Mouse (Mus musculus) macrophage (primary cell): ENCODE measurements around the gene Ndufv3. TPM values are rescaled to one million over a fixed set of nuclear protein-coding genes. Genes with fewer than 3 reads are reported as not detected.

Source experiments
- H3K27ac ChIP-seq: fragments of 350-480 bp; formaldehyde crosslinking; 2 replicates; pipeline ENCODE4 v1.9.0; 2021
- H3K36me3 ChIP-seq: fragments of 350-480 bp; formaldehyde crosslinking; 2 replicates; pipeline ENCODE4 v1.9.0; 2021; ENCODE audit errors: inconsistent target
- H3K4me3 ChIP-seq: fragments of 350-480 bp; formaldehyde crosslinking; 2 replicates; pipeline ENCODE4 v1.9.0; 2021; ENCODE audit errors: inconsistent target
- H3K79me2 ChIP-seq: fragments of 350-480 bp; formaldehyde crosslinking; 2 replicates; pipeline ENCODE4 v1.9.0; 2021; ENCODE audit errors: inconsistent target
- WGBS: methylation state at CpG from one replicate; pipeline ENCODE4 v1.1.7; 2026; ENCODE audit warnings: inconsistent platforms; ENCODE audit not compliant: missing documents; 5-methylcytosine and 5-hydroxymethylcytosine counted together
- polyA plus RNA-seq: library from polyadenylated mRNA; stranded (reverse); fragments of 250-400 nt; gene quantifications from 3 replicates; pipeline ENCODE4 v1.2.4, GENCODE M21; 2018; ENCODE audit warnings: inconsistent platforms
- total RNA-seq, 78 experiments: library from RNA; depleted of rRNA; stranded (reverse); fragments of 250-400 nt; gene quantifications; 1 replicate in 9 of 78; 2 replicates in 24 of 78; 3 replicates in 43 of 78; 4 replicates in 2 of 78; pipeline ENCODE4 v1.2.4; 2018; ENCODE audit warnings: inconsistent platforms in 56 of 78

Ndufv3 gene
- 10 to 100 TPM in 16 of 26 experiments, 1 to 10 TPM in 10; 1.2 to 61.4 (median 13.9) TPM for total RNA-seq (2018; cell fraction: chromatin; rRNA removed)
- 100 to 1,000 TPM; 107 to 223 (median 149) TPM for total RNA-seq (2018; cell fraction: cytosol; rRNA removed)
- 10 to 100 TPM in 25 of 26 experiments, 1 to 10 TPM in 1; 9.7 to 46.9 (median 21.3) TPM for total RNA-seq (2018; cell fraction: nucleus; rRNA removed)
- polyA plus RNA-seq = 192 to 199 TPM (median 195 TPM) in 3 replicates

DNA sequence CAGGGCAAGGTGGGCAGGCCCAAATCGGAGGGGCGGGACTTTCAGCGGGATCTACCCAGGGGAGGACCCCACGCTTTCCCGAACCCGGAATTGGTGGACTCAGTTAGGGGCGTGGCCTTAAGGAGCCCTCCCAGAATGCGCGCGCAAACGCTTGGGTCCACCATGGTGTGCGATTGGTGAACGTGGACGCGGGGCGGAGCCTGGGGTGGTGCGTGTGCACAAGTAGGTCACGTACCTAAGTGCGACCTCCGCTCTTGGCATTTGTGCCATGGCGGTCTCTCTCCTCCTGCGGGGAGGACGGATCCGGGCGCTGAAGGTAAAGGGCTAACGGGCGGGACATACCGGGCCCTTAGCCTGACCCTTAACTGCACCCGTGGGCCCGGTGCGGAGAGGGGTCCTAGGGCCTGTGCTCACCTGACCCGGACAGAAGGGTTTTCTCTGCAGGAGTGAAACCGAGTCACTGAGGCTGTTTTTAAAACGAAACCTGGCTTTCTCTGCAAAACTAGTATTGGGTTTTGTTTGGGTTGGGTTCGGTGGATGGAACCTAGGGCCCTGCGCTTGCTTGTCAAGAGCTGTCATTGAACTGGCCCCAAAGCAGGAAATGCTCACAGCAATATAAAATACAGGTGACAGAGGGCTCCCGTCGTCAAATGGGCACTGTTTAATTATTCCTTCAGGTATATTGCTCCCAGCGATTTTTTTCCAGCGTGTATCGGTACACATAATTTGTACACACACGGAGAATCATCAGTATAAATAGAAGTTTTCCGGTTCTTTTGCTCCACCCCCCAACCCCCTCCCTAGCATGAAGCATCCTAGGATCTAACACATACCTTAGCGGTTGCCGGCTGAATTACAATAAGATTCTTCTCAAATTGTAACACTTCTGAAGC is at the start of gene Ndufv3, which contains the start of gene Wdr4:
TSS of gene Ndufv3 (plus strand) at position 170 of the 893 bp plus-strand sequence.
TSS of gene Wdr4 (minus strand) at position 35 of the 893 bp plus-strand sequence.
- Histone ChIP-seq H3K36me3 (peaks cover 11% of the 10 kb centered on the region), H3K79me2 (peaks cover 52% of the 10 kb centered on the region), H3K27ac (peak within 1 kb of the TSS; percentile 74), H3K4me3 (peak within 1 kb of the TSS; percentile 98)
- WGBS = under 1% methylated on average over 45 of the region's 45 CpGs

DNA sequence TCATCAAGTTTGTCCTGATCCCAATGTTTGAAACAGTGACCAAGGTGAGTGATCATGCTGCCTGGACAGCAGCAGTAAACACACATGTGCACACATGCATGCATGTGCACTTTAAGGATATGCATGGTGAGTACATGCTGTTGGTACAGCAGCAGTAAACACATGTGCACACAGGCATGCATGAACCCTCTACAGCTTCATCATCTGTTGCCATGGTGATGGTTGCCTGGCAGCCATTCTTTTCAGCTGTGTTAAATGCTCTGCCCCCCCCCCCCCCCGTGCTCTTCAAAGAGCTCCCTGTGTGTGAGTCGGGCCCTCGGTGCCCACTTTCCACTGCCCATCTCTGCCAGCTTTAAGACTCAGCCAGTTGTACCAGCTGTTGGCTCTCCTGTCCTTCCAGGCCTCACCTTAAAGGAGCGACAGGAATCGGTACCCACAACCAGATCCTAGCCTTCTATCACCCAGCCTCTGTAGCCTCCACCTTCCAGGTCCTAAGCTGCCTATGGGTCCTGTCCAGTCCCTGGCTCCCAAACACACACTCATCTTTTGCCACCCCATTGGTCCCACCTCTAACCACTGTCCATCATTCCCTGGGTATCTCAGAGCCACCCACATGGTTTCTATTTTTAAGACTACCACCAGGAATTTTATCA is 49.0 kb upstream of the Ndufv3 start:
- Histone ChIP-seq H3K4me3 (no peak overlapping the region), H3K79me2 (no peaks in the 10 kb centered on the region), H3K27ac (no peak overlapping the region), H3K36me3 (no peaks in the 10 kb centered on the region)
- 91% methylated on average over 5 of the region's 5 CpGs for WGBS

DNA sequence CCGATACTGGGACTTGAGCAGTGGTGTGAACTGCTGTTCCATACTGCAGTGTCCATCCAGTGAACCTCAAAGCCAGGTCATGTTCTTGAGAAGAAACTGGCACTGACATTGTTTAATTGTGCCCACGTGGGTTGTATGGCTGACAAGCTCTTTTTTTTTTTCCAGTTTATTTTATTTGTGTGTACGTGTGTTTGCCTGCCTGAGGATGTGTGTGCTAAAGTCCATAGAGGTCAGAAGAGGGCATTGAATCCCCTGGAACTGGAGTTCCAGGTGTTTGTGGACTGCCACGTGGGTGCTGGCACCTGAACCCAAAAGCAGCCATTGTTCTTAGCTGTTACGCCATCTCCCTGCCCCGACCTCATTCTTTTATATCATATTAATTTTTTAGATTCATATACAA is 45.5 kb upstream of the Ndufv3 start:
- 88% methylated on average over 6 of the region's 6 CpGs for WGBS
- no peak overlapping the region for H3K4me3 ChIP-seq
- no peaks in the 10 kb centered on the region for H3K79me2 ChIP-seq
- H3K36me3 ChIP-seq = no peaks in the 10 kb centered on the region
- H3K27ac ChIP-seq = no peak overlapping the region

DNA sequence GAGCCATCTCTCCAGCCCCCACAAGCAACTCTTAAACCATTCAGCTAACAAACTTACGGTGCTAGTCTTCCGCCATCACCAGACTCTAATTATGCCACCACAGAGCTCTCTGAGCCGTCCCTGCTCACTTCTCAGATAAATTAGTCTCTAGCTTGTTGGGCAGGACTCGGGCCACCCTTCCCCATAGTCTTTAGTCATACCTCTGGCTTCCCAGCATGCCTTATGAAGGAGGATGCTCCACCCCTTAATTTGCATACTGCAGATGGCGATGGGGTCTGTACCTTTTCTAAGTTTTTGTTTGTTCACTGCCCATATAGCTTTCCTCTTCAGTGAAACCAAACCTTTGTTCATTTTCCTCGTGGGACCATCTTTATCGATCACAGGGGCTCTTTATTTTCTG is 41.3 kb upstream of the Ndufv3 start:
- Histone ChIP-seq H3K36me3 (no peaks in the 10 kb centered on the region), H3K79me2 (no peaks in the 10 kb centered on the region), H3K27ac (no peak overlapping the region), H3K4me3 (no peak overlapping the region)
- 93% methylated on average over 7 of the region's 7 CpGs for WGBS

DNA sequence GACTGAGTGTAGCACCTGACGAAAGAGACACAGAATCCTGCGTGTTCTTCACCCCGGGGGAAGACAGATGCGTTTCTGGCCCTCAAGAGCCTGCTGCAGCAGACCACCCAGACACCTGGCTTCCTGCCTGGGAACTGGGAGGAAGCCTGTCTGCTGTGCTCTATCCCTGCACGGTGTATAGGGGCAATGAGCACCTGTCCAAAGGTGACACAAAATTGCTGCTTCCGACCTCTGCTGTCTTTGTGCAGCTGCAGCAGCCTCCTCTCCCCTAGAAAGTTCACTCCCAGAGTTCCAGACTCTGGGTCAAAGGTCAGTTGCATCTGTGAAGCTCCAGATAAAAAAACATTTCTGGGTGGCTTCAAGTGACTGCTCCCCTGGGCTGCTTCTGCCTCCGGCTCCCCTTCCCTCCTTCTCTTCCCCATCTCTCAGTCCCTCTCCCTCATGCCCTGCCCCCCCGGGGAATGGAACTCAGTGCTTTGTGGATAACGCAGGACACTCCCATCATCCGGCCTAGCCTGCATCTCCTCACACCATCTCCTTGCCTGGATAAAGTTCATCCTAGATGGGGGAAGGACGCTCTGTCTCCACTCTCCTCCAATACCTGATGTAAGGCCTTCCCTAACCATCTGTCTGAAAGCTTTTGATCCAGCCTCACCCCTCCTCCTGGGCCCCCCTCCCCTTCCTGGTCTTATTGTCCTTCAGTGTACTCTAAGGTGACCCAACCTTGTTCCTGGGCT is 40.6 kb upstream of the Ndufv3 start:
- Histone ChIP-seq H3K79me2 (no peaks in the 10 kb centered on the region), H3K27ac (no peak overlapping the region), H3K4me3 (no peak overlapping the region), H3K36me3 (no peaks in the 10 kb centered on the region)
- 87% methylated on average over 11 of the region's 11 CpGs for WGBS

DNA sequence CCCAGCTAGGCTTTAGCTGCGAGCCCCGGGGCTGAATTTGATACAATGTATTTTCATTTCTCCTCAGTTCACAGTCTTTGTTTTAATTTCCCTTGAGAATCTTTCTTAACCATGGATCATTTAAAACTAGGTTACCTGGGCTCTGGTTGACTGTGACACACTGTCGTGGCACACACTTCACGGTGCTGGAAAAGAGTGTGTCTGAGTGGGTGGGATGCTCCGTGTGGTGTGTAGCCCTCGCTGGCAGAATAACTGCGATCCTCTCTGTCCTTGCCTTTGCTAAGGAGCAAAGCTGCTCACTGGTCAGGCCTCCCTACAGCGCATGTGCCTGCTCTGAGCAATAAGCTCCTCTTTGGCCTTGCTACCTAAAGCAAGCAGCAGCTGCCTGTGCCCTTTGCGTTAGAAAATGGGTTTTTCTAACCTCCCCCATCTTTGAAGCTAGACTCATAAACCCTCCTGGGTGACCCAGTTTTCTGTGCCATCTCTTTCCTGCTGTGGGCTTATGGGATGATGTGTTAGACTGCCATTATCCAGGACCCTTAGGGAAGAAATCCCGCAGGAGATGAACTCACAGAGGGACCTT is 33.2 kb upstream of the Ndufv3 start:
- Histone ChIP-seq H3K79me2 (no peaks in the 10 kb centered on the region), H3K27ac (no peak overlapping the region), H3K36me3 (no peaks in the 10 kb centered on the region), H3K4me3 (no peak overlapping the region)
- WGBS = 93% methylated on average over 10 of the region's 10 CpGs

DNA sequence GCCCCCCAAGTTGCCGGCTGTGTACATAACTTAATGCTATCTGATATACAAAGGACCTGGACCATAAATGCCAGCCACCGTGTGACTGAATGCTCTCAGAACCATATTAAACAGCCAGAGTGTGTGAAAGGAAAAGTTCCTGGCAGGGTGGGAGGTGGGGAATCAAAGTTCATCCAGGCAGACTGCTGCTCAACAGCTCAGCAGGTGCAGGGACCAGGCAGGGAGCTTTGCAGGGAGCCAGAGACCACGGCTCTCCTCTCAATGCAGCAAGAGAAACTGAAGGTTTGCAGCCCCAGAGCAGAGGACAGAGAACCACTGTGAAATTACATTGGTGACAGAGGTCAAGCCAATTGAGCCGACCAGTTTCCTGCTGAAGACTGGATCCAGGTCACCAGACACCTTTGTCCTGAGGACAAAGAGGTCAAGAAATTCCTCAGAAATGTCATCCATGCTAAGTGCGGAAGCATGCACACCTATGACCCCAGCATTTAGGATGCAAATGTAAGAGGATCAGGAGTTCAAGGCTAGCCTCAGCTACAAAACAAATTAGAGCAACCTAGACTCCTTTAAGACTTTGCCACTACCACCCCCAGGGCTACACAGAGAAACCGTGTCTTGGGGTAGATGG is 32.4 kb upstream of the Ndufv3 start:
- WGBS = 63% methylated on average over 6 of the region's 6 CpGs
- H3K4me3 ChIP-seq = no peak overlapping the region
- no peaks in the 10 kb centered on the region for H3K36me3 ChIP-seq
- no peak overlapping the region for H3K27ac ChIP-seq
- H3K79me2 ChIP-seq = no peaks in the 10 kb centered on the region

DNA sequence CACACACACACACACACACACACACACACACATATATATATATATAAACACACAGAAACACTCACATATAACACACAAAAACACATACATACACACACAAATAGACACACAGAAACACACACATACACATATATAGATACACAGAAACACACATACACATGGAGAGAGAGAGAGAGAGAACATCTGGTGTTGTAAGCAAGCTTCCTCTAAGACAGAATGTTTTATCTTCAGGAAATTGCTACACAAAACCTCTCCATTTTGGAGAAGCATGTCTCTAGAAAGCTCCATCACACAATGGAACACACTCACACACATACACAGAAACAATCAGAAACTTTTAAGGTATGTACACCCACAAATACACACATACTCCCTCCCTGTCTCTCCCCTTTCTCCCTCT is 28.6 kb upstream of the Ndufv3 start:
- Histone ChIP-seq H3K27ac (no peak overlapping the region), H3K79me2 (no peaks in the 10 kb centered on the region), H3K4me3 (no peak overlapping the region), H3K36me3 (peaks cover 4% of the 10 kb centered on the region)

DNA sequence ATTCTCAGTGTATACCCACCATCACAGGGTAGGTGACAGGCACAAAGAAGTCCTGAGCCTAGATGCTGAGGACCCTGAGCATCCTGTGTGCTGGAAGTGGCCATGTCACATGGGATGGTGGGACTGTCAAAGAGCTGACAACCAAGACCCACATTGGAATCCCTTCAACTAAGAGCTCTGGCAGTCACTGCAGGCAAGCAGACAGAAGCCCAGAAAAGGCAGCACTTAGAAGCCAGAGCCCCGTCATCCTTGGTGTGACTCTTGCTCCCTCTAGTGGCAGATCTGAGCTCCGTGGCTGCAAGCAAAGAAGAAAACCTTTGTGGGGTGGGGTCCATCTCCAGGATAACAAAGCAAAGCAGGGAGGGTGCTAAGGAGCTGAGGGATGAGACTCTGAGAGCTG is 27.5 kb upstream of the Ndufv3 start:
- Histone ChIP-seq H3K4me3 (no peak overlapping the region), H3K27ac (no peak overlapping the region), H3K36me3 (peaks cover 13% of the 10 kb centered on the region), H3K79me2 (no peaks in the 10 kb centered on the region)
- WGBS = 0% methylated on average over 2 of the region's 2 CpGs

DNA sequence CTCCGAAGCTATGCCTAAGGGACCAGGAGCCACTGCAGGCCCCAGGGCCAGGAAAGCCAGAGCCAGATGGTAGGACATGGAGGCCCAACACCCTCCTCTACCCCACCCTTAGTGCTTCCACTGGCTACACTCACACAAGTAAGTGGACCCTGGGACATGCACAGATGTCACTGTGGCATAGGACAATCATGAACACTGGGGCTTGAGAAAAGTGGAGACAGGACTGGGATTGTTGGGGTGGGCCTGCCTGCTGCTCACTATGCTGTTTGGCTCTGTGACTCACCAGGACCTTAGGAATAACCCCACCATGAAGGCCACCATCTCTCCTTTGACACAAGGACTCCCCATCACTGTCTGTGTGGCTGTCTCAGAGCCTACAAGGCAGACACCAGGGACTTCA is 24.9 kb upstream of the Ndufv3 start:
- Histone ChIP-seq H3K36me3 (peaks cover 39% of the 10 kb centered on the region), H3K4me3 (no peak overlapping the region), H3K27ac (no peak overlapping the region), H3K79me2 (no peaks in the 10 kb centered on the region)
- WGBS = 100% methylated on average over 1 of the region's 1 CpGs

DNA sequence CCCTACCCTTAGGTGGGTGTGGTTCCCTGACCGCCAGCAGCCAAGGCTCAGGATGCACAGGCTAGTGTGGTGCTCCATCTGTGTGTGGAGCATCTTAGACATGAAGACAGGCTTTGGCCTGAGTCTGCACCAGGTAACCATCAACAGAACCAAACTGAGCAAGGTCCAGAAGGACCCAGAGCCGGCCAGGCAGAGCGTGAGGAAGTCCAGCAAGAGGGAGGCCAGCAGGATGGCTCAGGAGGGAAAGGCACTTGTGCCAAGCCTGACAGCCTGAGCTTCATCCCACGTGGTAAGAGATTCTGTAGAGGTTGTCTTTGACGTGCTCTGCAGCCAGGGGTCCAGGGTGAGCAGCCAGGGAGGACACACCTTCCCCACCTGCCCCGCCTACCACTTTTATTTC is 22.2 kb upstream of the Ndufv3 start:
- H3K27ac ChIP-seq = no peak overlapping the region
- no peaks in the 10 kb centered on the region for H3K79me2 ChIP-seq
- H3K4me3 ChIP-seq = no peak overlapping the region
- peaks cover 53% of the 10 kb centered on the region for H3K36me3 ChIP-seq
- WGBS = 99% methylated on average over 6 of the region's 6 CpGs

DNA sequence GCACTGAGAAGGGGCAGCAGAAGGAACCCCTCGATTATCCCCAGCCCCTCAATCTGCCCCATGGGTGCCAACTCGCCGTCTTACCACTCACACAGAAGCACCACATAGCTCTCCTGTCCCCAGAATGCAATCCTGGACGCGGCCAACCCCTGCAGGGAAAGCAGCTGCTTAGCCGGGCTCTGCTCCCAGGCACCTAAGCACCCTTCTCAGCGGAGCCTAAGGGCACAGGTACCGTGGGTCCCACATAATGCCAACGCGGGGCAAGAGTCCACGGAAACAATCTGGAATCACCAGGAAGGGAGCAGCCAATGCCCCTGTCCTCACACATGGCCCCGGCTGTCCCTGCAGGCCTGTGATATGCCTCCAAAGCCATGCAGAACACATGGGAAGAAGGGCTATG is 20.2 kb upstream of the Ndufv3 start:
- Histone ChIP-seq H3K27ac (no peak overlapping the region), H3K36me3 (peaks cover 65% of the 10 kb centered on the region), H3K79me2 (peaks cover 7% of the 10 kb centered on the region; the same call in 1 of the 2 replicates), H3K4me3 (no peak overlapping the region)
- WGBS = 96% methylated on average over 12 of the region's 12 CpGs

DNA sequence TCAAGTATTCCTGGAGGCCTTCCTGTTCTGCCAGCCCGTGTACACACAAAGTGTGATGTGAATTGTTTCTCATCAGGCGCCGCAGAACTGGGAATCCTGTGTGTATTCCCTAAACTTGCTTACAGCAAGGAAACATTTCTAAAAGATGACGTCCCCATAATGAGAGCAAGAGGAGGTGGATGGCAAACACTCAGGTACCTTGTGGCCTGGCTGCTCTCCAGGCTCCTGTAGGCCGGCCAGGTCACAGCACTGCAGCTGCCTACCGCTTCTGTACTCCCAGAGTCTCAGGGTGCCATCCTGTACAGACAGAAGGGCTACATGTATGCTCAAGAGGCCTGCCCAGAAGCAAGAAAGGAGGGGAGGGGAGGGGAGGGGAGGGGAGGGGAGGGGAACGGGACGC is 19.5 kb upstream of the Ndufv3 start:
- Histone ChIP-seq H3K4me3 (no peak overlapping the region), H3K79me2 (peaks cover 14% of the 10 kb centered on the region; the same call in 1 of the 2 replicates), H3K36me3 (peaks cover 71% of the 10 kb centered on the region), H3K27ac (no peak overlapping the region)
- WGBS = 89% methylated on average over 5 of the region's 8 CpGs

DNA sequence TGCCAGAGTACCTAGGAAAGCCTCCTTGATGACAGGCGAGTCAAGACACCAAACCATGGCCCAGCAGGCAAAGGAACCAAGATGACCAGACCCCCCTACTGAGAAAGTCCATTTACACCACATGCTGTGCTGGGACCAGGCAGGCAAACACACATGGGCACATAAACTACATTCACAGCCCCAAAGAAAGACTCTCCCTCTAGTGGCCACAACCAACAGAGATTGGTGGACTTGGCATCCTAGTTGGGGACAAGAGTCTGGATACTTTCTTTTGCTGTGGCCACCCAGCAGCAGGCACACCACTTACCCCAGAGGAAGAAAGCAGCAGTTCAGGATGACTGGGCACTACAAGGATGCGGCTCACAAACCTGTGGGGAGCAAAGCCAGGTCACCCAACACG is 19.0 kb upstream of the Ndufv3 start:
- H3K36me3 ChIP-seq = peaks cover 71% of the 10 kb centered on the region
- no peak overlapping the region for H3K4me3 ChIP-seq
- peaks cover 19% of the 10 kb centered on the region; the same call in 1 of the 2 replicates for H3K79me2 ChIP-seq
- WGBS = 97% methylated on average over 3 of the region's 3 CpGs
- H3K27ac ChIP-seq = no peak overlapping the region
